Mouse (Mus musculus) CH12.LX (cell line): ENCODE data around the gene Il33. TPM values are rescaled to one million over a fixed set of nuclear protein-coding genes. Genes with fewer than 3 reads are reported as not detected.

ENCODE experiments used
- DNase-seq: peaks from one replicate; pipeline ENCODE4 v3.0.0-alpha.2; 2013; ENCODE audit errors: extremely low read depth
- H3K27ac ChIP-seq: 2 replicates; pipeline ENCODE4 v1.5.1; 2012; ENCODE audit warnings: low read depth, mild to moderate bottlenecking, control low read depth, moderate library complexity; ENCODE audit not compliant: insufficient read depth
- H3K27me3 ChIP-seq: replicated peaks from 2 replicates; pipeline ENCODE3; 2012; ENCODE audit warnings: inconsistent platforms
- H3K36me3 ChIP-seq, 2 experiments: replicated peaks in 1 of 2; 2 replicates each; pipeline versions ENCODE3 to v1.6.1; 2012; ENCODE audit warnings: inconsistent platforms in 1 of 2, low read length in 1 of 2, mild to moderate bottlenecking in 1 of 2, mixed read lengths in 1 of 2, moderate library complexity in 1 of 2; ENCODE audit not compliant: control insufficient read depth in 1 of 2, insufficient read depth in 1 of 2
- H3K4me1 ChIP-seq, 2 experiments: 2 replicates each; pipeline ENCODE4 v1.6.1; 2012; ENCODE audit warnings: inconsistent platforms in 1 of 2, moderate library complexity in 1 of 2; ENCODE audit not compliant: insufficient read depth in 2 of 2, control insufficient read depth in 1 of 2
- H3K4me2 ChIP-seq: 2 replicates; pipeline ENCODE4 v1.6.1; 2012; ENCODE audit warnings: low read depth, mild to moderate bottlenecking, control low read depth; ENCODE audit not compliant: poor library complexity, insufficient read depth, severe bottlenecking
- H3K4me3 ChIP-seq, 3 experiments: fragments of 150-350 bp in 1 of 3; sonication (generic) in 1 of 3; replicated peaks in 1 of 3; 2 replicates each; pipeline versions ENCODE3 to v1.5.1; 2011 to 2012; ENCODE audit warnings: low read depth in 2 of 3, low read length in 2 of 3, mild to moderate bottlenecking in 2 of 3, moderate library complexity in 2 of 3, control low read depth in 1 of 3, improper control_type of control experiment in 1 of 3, inconsistent platforms in 1 of 3, mixed read lengths in 1 of 3; ENCODE audit not compliant: poor library complexity in 1 of 3
- H3K79me2 ChIP-seq: replicated peaks from 2 replicates; pipeline ENCODE4 v1.6.1; 2012; ENCODE audit warnings: mild to moderate bottlenecking, moderate library complexity; ENCODE audit not compliant: control insufficient read depth, poor library complexity, insufficient read depth, severe bottlenecking; ENCODE audit errors: extremely low read depth
- H3K9ac ChIP-seq: 2 replicates; pipeline ENCODE4 v1.6.1; 2012; ENCODE audit warnings: low read depth, mild to moderate bottlenecking, control low read depth, moderate library complexity; ENCODE audit not compliant: insufficient read depth
- H3K9me3 ChIP-seq: replicated peaks from 2 replicates; pipeline ENCODE3; 2012; ENCODE audit warnings: low read length, inconsistent platforms, mixed read lengths
- E2F4 ChIP-seq: IDR thresholded peaks from 2 replicates; pipeline ENCODE4 v1.6.1; 2011; ENCODE audit warnings: low read depth, low read length, improper control_type of control experiment; ENCODE audit not compliant: insufficient replicate concordance
- ELF1 ChIP-seq: IDR thresholded peaks from 2 replicates; pipeline ENCODE4 v1.6.1; 2014; ENCODE audit warnings: low read depth, mild to moderate bottlenecking, inconsistent platforms, low read length, improper control_type of control experiment
- EP300 ChIP-seq: IDR thresholded peaks from 2 replicates; pipeline ENCODE4 v1.6.1; 2011; ENCODE audit warnings: low read length, improper control_type of control experiment
- ETS1 ChIP-seq: conservative IDR thresholded peaks from 2 replicates; pipeline ENCODE4 v1.6.1; 2012; ENCODE audit warnings: low read depth, mild to moderate bottlenecking, inconsistent platforms, low read length, improper control_type of control experiment, moderate library complexity
- HCFC1 ChIP-seq: IDR thresholded peaks from 2 replicates; pipeline ENCODE4 v1.6.1; 2012; ENCODE audit warnings: low read depth, mild to moderate bottlenecking, inconsistent platforms, low read length, improper control_type of control experiment
- IRF4 ChIP-seq: IDR thresholded peaks from 2 replicates; pipeline ENCODE4 v1.6.1; 2014; ENCODE audit warnings: low read depth, mild to moderate bottlenecking, inconsistent platforms, low read length, improper control_type of control experiment
- KAT2A ChIP-seq: IDR thresholded peaks from 2 replicates; pipeline ENCODE4 v1.6.1; 2012; ENCODE audit warnings: low read length, improper control_type of control experiment, inconsistent platforms; ENCODE audit not compliant: insufficient replicate concordance
- MAFK ChIP-seq: IDR thresholded peaks from 2 replicates; pipeline ENCODE4 v1.6.1; 2011; ENCODE audit warnings: low read length, improper control_type of control experiment; ENCODE audit not compliant: insufficient replicate concordance
- MAX ChIP-seq: IDR thresholded peaks from 2 replicates; pipeline ENCODE4 v1.6.1; 2011; ENCODE audit warnings: low read length, improper control_type of control experiment
- MXI1 ChIP-seq: IDR thresholded peaks from 2 replicates; pipeline ENCODE4 v1.6.1; 2011; ENCODE audit warnings: mild to moderate bottlenecking, low read depth, low read length, improper control_type of control experiment
- MYC ChIP-seq: IDR thresholded peaks from 2 replicates; pipeline ENCODE4 v1.6.1; 2011; ENCODE audit warnings: low read depth, mild to moderate bottlenecking, improper control_type of control experiment, low read length
- NELFE ChIP-seq: IDR thresholded peaks from 2 replicates; pipeline ENCODE4 v1.6.1; 2011; ENCODE audit warnings: low read depth, low read length, improper control_type of control experiment
- POLR2A ChIP-seq: IDR thresholded peaks from 2 replicates; pipeline ENCODE4 v1.6.1; 2011; ENCODE audit warnings: low read depth, mild to moderate bottlenecking, improper control_type of control experiment, low read length
- POLR2AphosphoS2 ChIP-seq: IDR thresholded peaks from 2 replicates; pipeline ENCODE4 v1.6.1; 2011; ENCODE audit warnings: low read depth, low read length, improper control_type of control experiment
- RCOR1 ChIP-seq: conservative IDR thresholded peaks from 2 replicates; pipeline ENCODE4 v1.6.1; 2012; ENCODE audit warnings: low read depth, mild to moderate bottlenecking, inconsistent platforms, low read length, improper control_type of control experiment
- SIN3A ChIP-seq: IDR thresholded peaks from 2 replicates; pipeline ENCODE4 v1.6.1; 2012; ENCODE audit warnings: low read length, improper control_type of control experiment, inconsistent platforms
- TCF12 ChIP-seq: IDR thresholded peaks from 2 replicates; pipeline ENCODE4 v1.6.1; 2014; ENCODE audit warnings: low read depth, mild to moderate bottlenecking, inconsistent platforms, low read length, improper control_type of control experiment
- USF2 ChIP-seq: conservative IDR thresholded peaks from 2 replicates; pipeline ENCODE4 v1.6.1; 2011; ENCODE audit warnings: low read depth, low read length, improper control_type of control experiment
- dilution Hi-C: fragments of 300-500 bp; cut with MboI; formaldehyde crosslinking; loops from 2 replicates; pipeline ENCODE4 v1.14.3; 2020; ENCODE audit warnings: low sequenced_read_pairs; ENCODE audit not compliant: extremely low pct_unique_long_range_greater_than_20kb, extremely low pct_ligation_motif_present
- in situ Hi-C: fragments of 300-500 bp; cut with MboI; formaldehyde crosslinking; loops from 3 replicates; pipeline ENCODE4 v1.14.3; 2019; ENCODE audit warnings: low sequenced_read_pairs, low pct_ligation_motif_present, low pct_unique_long_range_greater_than_20kb, mixed read lengths
- polyA plus RNA-seq: library from polyadenylated mRNA; unstranded; fragments of >175 nt; gene quantifications from 2 replicates; pipeline ENCODE4 v1.2.1, GENCODE M21; 2012; ENCODE audit warnings: low read depth; ENCODE audit not compliant: insufficient read length
- total RNA-seq, 2 experiments: library from RNA; depleted of rRNA; stranded (reverse); fragments of 300-350 nt in 1 of 2; fragments of >200 nt in 1 of 2; gene quantifications; 2 replicates each; pipeline ENCODE4 v1.2.3; 2012 to 2014

The Il33 gene
- total and polyA plus RNA-seq, 3 experiments: 0.08 to 0.32 (median 0.24) TPM

DNA sequence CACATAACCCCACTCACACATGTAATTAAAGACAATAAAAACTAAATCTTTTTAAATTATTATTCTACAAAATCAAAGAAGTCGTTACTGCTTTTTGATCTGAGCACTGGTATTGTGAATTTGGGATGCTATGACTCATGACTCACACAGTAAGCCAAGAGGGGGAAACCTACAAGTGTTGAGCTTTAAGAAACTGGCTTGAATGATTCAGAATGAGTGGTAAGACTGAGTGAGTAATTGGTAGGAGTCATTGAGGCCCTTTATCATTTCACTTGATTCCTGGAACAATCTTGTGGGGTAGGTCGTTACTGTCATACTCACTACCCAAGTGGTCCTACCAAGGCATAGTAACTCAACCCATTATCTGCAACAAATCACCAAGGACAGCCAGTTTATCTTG, 37.4 kb upstream of the Il33 start:
- in situ Hi-C loops: no loop called here
- TF ChIP-seq SIN3A: no peak
- TF ChIP-seq EP300: no peak
- TF ChIP-seq HCFC1: no peak
- TF ChIP-seq ETS1: no peak
- TF ChIP-seq MYC: no peak
- no peak for TF ChIP-seq E2F4
- no peak for TF ChIP-seq POLR2A
- TF ChIP-seq POLR2AphosphoS2: no peak
- no peak for TF ChIP-seq USF2
- no peak for TF ChIP-seq MXI1
- no peak for TF ChIP-seq TCF12
- TF ChIP-seq MAFK: no peak
- TF ChIP-seq ELF1: no peak
- Histone ChIP-seq H3K4me2 (no peak overlapping the region), H3K36me3 (no peaks in the 10 kb centered on the region), H3K9me3 (no peaks in the 10 kb centered on the region), H3K27me3 (no peaks in the 10 kb centered on the region), H3K27ac (no peak overlapping the region), H3K4me3 (no peak overlapping the region), H3K79me2 (no peaks in the 10 kb centered on the region), H3K9ac (no peak overlapping the region), H3K4me1 (no peaks in the 10 kb centered on the region)
- DNase-seq: no peak
- dilution Hi-C loops: no loop called here

DNA sequence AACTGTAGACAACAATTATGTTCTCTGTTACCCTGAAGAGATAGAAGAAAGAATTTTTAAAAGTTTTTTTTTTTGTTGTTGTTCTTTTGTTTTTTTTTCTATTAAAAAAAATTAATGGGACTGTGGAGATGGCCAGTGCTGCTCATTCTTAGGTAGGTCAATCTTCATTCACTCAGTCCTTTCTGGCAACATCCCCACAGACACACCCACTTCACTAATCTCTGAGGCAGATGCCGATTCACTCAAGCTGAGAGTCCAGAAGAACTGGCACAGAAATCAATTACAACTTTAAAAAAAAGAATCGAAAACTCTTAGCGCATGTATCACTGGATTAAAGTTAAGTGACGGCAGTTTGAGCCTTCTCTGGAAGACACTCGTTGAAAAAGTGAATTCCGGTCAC, 36.0 kb upstream of the Il33 start:
- dilution Hi-C loops: no loop called here
- H3K36me3 ChIP-seq: no peaks in the 10 kb centered on the region
- no peak for DNase-seq
- no peak overlapping the region for H3K9ac ChIP-seq
- H3K79me2 ChIP-seq: no peaks in the 10 kb centered on the region
- H3K4me1 ChIP-seq: no peaks in the 10 kb centered on the region
- no peak overlapping the region for H3K4me2 ChIP-seq
- H3K27me3 ChIP-seq: no peaks in the 10 kb centered on the region
- H3K27ac ChIP-seq: no peak overlapping the region
- H3K4me3 ChIP-seq: no peak overlapping the region
- in situ Hi-C loops: no loop called here
- TF ChIP-seq NELFE (no peak), MAX (no peak), MAFK (no peak)
- TF ChIP-seq, all 38 proteins: peak for 0
- no peaks in the 10 kb centered on the region for H3K9me3 ChIP-seq

DNA sequence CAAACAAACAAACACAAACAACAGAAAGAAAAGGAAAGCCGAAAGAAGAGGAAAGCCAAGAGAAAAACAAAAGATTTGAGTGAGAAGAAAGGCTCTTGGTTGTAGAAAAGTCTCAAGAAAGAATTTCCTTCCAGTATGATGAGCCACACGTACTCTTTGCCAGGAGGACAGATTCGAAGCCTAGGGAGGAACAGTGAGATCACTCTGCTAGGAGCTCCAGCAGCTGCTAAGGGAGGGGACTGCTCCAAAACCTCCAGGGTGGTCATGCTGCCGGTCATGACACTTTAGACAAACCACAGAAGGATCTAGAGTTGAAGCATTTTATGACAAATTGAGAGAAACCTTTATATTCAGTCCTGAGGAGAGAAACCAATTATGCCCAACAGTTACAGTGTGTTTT, 32.9 kb upstream of the Il33 start:
- H3K9ac ChIP-seq: no peak overlapping the region
- no peaks in the 10 kb centered on the region for H3K27me3 ChIP-seq
- H3K27ac ChIP-seq: no peak overlapping the region
- H3K36me3 ChIP-seq: no peaks in the 10 kb centered on the region
- dilution Hi-C loops: no loop called here
- H3K79me2 ChIP-seq: no peaks in the 10 kb centered on the region
- no peak for TF ChIP-seq RCOR1
- TF ChIP-seq MXI1: no peak
- no peak for TF ChIP-seq ELF1
- TF ChIP-seq E2F4: no peak
- no peak for TF ChIP-seq NELFE
- TF ChIP-seq POLR2AphosphoS2: no peak
- no peak for TF ChIP-seq TCF12
- no peak for TF ChIP-seq IRF4
- no peak for TF ChIP-seq MAX
- TF ChIP-seq ETS1: no peak
- TF ChIP-seq KAT2A: no peak
- TF ChIP-seq HCFC1: no peak
- H3K4me3 ChIP-seq: no peak overlapping the region
- H3K4me2 ChIP-seq: no peak overlapping the region
- in situ Hi-C loops: no loop called here
- no peaks in the 10 kb centered on the region for H3K4me1 ChIP-seq
- H3K9me3 ChIP-seq: no peaks in the 10 kb centered on the region
- DNase-seq: no peak
